Mouse (Mus musculus): ENCODE results near the gene Sema4c. TPM values are rescaled to one million over a fixed set of nuclear protein-coding genes. Genes with fewer than 3 reads are reported as not detected.

Gene Sema4c
- total RNA-seq, 1 experiment from 2014 or later = 1.9 TPM

DNA sequence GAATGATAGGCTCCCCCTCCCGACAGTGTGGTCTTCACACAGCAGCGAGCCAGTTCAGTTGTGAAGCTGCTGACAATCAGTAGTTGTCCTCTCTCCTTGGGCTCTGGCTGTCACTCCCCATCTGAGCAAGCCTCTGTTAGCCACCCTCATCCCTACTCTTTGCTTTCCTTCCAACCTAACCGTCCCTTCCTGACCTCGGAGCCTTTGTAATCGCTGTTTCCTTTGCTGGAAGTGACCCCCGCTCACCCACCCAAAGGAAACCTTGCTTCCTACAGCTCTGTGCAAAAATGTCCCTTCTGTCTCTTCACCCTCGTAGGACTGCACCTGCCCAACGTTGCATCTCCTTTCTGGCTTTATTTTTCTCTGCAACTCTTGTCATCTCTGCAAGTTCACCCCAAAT lies 24.1 kb upstream of the Sema4c start:
- ATAC-seq (replicated peaks in 1 of 2; ENCODE audit: insufficient read depth in 1 of 2, low FRiP score in 2 of 2, low TSS enrichment in 1 of 2, low read depth in 1 of 2, poor library complexity in 2 of 2, severe bottlenecking in 2 of 2) = no peak

DNA sequence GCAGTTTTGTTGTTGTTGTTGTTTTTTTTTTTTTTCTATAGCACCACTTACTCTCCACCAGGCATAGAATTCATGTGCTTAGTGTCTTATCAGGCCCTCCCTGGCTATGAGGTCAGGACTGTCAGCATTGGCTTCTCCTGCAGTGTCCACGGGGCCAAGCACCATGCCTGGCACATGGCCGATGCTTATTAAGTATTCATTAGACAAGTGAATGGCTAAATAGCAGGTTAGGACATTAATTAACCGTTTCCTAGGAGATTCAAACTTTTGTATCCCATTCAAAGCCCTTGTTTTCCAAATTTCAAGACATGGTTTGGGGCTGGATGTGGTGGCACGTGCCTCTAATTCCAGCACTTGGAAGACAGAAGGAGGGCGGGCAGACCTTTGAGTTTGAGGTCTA lies 23.1 kb upstream of the Sema4c start:
- no peak for ATAC-seq (replicated peaks in 1 of 2; ENCODE audit: insufficient read depth in 1 of 2, low FRiP score in 2 of 2, low TSS enrichment in 1 of 2, low read depth in 1 of 2, poor library complexity in 2 of 2, severe bottlenecking in 2 of 2)

DNA sequence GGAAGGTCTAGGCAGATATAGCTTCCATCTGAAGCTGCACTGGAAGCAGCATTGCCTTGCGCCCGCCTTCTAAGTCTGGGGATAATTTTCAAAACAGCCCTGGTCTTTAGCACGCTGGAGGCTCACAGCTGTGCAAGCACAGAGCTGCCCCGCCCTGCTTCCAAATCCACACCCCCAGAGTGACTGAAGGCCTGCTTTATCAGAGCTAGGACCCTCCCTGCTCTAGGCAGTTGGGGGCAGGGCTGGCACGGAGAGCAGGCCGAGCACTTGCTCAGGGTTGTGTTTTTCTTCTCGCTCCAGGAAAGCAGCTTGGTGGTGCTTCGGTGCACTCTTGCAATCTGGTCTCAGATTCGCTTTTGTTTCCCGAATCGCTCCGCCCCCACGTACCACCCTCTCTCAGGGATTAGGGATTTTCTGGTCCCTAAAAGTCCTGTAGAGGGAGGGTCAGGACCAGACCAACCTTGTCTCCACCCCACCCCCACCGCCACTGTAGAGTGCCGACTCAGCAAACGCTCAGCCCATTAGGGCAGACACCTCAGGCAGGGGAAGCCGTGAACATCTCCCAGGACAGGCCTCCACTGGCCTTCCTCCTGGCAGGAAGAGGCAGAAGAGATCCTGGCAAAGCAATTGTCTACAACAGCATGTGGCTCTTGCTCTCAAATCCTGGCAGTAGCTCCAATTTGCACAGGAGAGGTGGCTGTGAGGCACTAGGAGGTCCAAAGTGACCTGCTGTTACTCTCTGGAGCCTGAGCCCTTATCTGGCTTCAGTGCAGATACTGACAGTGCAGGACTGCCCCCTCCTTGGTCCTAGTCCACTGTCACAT lies 22.4 kb upstream of the Sema4c start:
- ATAC-seq (replicated peaks in 1 of 2; ENCODE audit: insufficient read depth in 1 of 2, low FRiP score in 2 of 2, low TSS enrichment in 1 of 2, low read depth in 1 of 2, poor library complexity in 2 of 2, severe bottlenecking in 2 of 2) = peak; percentile 42 to 60; a peak in 2 of 4 replicates

DNA sequence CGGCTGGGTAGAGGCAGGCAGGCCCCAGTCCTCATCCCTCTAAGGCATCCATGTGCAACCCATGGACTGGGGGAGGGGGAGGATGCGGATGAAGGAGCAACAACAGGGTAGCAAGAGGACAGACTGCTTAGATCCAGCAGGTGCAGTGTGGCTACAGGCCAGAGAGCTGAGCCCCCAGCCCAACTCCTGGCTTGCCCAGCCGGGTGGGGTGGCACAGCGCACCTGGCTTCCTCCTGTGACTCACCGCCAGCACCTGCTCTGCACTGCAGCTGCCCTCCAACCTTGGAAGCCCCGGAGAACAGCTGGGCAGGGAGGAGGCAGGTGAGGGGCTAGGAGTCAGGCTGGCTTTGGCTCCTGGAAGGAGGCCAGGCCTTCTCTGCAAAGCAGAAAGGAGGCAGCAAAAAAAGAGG lies 21.8 kb upstream of the Sema4c start:
- ATAC-seq (replicated peaks in 1 of 2; ENCODE audit: insufficient read depth in 1 of 2, low FRiP score in 2 of 2, low TSS enrichment in 1 of 2, low read depth in 1 of 2, poor library complexity in 2 of 2, severe bottlenecking in 2 of 2) = no peak

DNA sequence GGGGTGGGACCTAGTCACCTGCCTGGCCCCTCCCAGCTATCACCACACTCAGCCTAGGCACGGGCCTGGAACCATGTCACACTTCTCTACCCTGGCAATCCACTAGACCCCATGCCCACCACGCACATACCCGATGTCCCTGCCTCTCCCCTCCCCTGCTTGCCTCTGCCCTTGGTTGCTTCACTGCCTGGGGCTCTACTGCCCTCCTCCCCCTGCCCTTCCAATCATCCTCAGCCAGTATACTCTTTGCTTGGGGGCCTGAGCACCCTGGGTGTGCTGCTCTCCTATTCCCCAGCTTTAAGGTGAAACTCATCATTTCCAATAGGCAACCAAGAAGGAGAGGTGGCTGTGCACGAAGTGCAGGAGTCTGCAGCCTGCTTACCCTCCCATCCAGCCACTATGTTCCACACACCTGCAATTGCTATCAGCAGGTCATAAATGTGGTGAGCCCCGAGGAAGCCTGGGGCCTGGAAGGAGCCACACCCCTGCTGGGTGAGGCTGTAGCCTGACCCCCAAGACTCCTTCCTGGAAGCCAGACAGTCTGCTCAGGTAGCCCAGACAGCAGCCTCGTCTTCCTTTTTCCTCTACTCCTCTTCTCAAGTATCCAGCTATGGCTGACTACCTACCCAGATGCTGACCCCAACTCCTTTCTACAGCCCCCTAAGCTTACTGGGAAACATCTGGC lies 19.0 kb upstream of the Sema4c start:
- ATAC-seq (replicated peaks in 1 of 2; ENCODE audit: insufficient read depth in 1 of 2, low FRiP score in 2 of 2, low TSS enrichment in 1 of 2, low read depth in 1 of 2, poor library complexity in 2 of 2, severe bottlenecking in 2 of 2) = no peak

DNA sequence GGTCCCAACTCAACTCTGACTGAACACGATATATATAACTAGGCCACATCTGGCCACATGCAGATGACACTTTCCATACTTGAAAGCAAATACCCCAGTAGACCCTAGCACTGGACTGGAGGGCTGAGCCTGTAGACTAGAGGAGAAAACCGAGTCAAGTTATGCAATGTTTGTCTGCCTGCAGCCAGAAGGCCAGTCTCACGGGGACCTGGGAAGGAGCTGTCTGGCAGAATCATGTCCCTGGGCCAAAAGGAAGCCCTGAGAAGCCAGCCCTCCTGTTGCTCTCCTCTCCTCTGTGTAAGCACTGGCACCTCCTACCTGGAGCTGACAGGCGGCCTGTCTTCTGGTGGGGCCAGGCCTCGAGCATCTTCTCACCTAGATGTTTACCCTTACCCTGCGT lies 17.2 kb upstream of the Sema4c start:
- no peak for ATAC-seq (replicated peaks in 1 of 2; ENCODE audit: insufficient read depth in 1 of 2, low FRiP score in 2 of 2, low TSS enrichment in 1 of 2, low read depth in 1 of 2, poor library complexity in 2 of 2, severe bottlenecking in 2 of 2)

DNA sequence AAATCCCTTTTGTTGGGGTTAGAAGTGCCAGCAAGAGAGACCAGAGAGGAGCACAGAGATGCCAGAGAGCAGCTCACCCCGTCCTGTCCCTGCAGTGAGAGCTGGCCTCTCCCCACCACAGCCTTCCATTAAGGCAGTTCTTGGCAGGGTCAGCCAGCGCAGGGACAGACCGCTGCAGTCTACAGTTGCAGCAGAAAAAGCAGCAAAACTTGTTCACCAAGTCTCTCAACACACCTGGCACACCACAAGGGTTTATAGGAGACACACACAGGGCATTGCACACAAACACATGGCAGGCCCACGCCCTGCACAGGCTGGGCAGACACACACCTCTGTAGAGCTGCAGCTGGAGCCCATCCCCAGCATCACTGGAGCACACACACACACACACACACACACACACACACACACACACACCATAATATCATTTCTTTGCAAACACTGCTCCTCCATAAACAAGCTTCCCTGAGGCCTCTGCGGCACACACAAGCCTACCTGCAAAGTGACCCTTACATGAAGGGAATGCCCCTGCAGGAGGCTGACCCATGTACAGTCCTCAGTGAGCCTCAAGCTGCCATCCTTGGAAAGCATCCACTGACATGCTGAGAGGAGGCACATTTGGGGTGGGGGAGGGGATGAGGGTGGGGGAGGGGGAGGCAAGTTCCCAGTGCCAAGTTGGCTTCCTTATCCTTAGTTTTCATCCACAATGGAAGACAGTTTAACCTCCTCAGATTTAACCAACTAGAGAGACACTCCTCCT lies 16.2 kb upstream of the Sema4c start:
- no peak for ATAC-seq (replicated peaks in 1 of 2; ENCODE audit: insufficient read depth in 1 of 2, low FRiP score in 2 of 2, low TSS enrichment in 1 of 2, low read depth in 1 of 2, poor library complexity in 2 of 2, severe bottlenecking in 2 of 2)

DNA sequence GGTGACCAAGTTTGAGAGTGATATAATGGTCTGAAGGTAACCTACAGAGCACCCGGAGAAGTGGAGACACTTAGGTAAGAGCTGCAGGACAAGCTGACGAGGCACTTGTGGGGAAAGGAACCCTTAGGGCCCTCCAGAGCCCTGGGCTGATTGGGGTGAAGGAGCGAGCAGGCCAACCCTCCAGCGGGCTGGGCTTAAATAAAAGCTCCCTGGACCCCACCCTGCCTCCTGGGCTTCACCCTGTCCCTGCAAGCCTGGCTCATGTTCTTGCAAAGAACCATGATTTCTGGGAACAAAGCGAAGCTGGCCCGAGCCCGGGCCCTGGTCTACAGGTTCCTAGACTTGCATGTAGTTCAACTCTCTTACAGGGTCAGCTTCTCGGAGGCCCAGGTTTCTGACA lies 15.4 kb upstream of the Sema4c start:
- no peak for ATAC-seq (replicated peaks in 1 of 2; ENCODE audit: insufficient read depth in 1 of 2, low FRiP score in 2 of 2, low TSS enrichment in 1 of 2, low read depth in 1 of 2, poor library complexity in 2 of 2, severe bottlenecking in 2 of 2)

DNA sequence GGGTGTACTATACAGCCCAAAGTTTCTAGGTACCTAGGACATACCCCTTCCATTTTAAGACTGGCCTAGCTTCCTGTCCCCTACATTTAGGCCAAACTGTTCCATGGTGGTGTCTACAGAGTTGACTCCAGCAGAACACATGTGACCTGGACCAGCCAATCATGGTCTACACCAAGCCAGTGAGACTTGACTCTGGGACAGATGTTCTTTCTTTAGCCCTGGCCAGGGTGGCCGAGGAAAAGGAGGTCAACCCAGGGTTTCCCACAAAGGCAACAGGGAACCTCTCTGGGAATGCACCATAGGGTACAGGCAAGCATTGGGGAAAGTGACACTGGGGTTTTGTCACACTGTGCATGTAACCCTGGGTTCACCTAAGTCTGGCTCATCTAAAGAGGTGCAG lies 14.6 kb upstream of the Sema4c start:
- ATAC-seq (replicated peaks in 1 of 2; ENCODE audit: insufficient read depth in 1 of 2, low FRiP score in 2 of 2, low TSS enrichment in 1 of 2, low read depth in 1 of 2, poor library complexity in 2 of 2, severe bottlenecking in 2 of 2) = no peak

DNA sequence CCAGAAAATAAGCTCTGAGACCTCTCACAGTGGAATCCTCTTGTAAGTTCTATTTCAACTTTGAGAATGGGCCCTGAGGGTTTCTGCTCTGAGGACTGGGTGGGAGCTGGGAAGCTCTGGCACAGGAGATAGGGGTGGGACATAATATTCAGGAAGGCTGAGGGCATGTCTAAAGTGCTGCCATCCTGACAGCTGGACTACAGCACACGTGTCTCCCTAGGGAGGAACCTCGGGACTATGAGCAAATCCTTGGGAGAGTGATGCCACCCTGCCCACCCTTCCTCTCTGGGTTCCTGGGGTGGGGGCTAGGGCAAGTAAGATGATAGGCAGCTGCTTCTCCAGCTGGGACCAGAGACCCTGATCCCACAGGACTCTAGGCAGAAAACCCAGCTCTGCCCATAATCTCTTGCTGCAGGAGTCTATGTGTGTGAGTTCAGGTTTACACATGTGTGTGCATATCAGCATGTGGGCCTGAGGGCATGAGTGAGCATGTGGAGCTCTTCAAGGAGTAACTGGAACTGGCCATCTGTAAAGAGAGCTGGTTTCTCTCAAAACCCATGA lies 14.1 kb upstream of the Sema4c start:
- no peak for ATAC-seq (replicated peaks in 1 of 2; ENCODE audit: insufficient read depth in 1 of 2, low FRiP score in 2 of 2, low TSS enrichment in 1 of 2, low read depth in 1 of 2, poor library complexity in 2 of 2, severe bottlenecking in 2 of 2)

DNA sequence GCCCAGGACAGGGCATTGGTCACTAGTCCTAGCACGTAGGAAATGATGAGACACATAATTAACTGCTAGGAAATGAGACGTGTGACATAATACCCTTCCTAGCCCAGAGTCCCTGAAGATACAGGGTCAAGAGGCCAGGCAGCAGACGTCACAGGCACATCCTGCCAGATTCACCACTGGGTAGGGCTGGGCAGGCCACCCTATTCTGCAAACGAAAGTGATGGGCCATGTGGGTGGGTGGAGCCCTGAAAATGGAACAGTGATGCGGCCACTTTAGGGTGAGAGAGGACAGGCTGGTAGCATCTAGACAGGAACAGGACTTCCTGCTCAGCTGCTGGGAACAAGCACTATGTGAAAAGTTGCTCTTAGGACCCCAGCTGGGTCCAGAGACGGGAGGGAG lies 13.5 kb upstream of the Sema4c start:
- ATAC-seq (replicated peaks in 1 of 2; ENCODE audit: insufficient read depth in 1 of 2, low FRiP score in 2 of 2, low TSS enrichment in 1 of 2, low read depth in 1 of 2, poor library complexity in 2 of 2, severe bottlenecking in 2 of 2) = peak; percentile 65 to 66

DNA sequence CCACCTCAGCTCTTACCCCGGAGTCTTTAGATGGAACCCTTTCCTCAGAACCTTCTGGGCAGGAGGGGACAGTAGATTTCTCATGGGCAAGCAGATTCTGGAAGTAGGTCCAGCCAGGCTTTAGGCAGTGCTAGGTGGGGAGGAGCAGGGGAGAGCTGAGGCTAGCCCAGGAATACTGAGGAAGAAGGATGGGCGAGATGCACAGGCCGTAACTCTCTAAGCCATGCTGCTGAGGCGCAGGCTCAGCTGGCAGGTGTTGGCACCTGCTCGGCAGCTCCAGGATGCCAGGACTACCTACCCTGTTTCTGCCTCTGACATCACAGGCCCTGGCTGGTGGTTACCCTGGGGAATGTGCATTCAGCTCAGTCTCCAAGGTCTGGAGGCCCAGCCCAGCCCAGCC lies 12.2 kb upstream of the Sema4c start:
- ATAC-seq (replicated peaks in 1 of 2; ENCODE audit: insufficient read depth in 1 of 2, low FRiP score in 2 of 2, low TSS enrichment in 1 of 2, low read depth in 1 of 2, poor library complexity in 2 of 2, severe bottlenecking in 2 of 2) = no peak

DNA sequence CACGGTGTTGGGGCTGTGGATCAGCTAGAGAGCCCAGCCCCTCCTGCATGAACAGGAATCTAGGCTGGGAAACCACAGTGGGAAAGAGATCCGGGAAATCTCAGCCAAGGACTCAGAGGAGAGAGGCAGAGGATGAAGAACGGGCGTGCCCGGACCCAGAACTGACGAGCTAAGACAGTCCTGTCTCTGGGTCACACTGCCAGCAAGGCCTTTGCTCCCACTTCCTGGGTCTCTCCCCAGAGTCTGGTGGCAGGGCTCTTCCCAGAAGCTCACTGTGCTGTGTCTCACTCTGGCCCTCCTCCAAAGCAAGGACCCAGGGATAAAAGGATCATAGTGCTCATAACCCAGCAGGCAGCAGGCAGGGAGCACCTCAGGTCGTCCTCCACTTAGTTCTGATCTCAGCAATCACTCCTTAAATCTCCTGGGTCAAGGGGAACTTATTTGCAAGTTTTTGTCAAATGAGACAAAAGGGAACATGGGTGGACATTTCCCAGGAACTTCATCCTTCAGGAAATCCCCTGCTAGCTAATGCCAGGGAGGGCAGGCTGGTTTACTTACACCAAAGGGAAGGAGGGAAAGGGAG lies 11.6 kb upstream of the Sema4c start:
- no peak for ATAC-seq (replicated peaks in 1 of 2; ENCODE audit: insufficient read depth in 1 of 2, low FRiP score in 2 of 2, low TSS enrichment in 1 of 2, low read depth in 1 of 2, poor library complexity in 2 of 2, severe bottlenecking in 2 of 2)

DNA sequence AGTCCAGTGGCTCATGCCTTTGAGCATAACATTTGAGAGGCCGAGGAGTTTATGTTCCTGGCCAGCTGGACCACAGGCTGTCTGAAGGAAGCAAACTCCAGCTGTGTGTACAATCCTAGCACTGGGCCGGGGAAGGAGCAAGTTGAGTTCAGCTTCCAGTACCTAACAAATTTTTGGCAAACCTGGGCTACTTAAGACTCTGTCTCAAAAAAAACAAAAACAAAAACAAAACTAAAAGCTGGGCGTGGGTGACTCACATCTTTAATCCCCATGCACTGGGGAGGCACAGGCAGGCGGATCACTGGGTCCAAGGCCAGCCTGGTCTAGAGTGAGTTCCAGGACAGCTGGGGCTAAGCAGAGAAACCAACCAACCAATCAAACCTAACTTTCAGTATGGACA lies 10.6 kb upstream of the Sema4c start:
- ATAC-seq (replicated peaks in 1 of 2; ENCODE audit: insufficient read depth in 1 of 2, low FRiP score in 2 of 2, low TSS enrichment in 1 of 2, low read depth in 1 of 2, poor library complexity in 2 of 2, severe bottlenecking in 2 of 2) = no peak

DNA sequence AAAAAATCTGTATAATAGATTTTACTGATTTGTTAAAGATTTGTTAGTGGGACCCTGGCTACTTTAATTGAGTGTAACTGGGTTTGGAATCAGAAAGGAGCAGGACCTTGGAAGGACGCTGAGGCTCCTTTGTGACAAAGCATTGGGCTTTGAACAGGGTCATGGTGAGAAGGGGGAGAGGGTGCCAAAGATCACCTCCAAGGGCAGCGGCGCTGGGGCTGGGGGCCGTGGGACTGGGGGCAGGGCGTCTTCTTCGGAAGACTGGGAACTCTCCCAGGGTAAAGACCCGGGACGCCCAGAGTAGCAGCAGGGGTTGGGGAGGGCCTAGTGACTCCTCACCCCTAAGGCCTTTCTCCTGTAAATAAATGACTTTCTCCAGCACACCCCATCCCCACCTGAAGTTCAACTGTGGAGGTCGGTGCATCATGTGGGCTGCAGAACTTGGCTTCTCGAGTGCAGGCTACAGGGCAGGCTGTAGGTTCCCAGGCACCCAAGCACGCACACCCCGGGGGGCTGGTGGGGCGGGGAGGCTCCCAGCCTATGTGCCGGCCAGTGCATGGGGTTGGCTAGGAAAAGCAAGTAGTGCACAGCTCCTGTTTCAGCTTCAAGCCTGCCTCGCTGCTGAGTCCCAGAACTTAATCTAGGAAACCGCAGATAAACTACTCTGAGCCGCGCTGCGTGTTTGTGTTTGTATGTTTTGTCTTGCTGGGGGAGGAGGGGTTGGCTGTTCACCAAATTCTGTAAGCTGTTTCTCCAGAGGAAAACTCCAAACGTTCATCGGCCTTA lies 9.9 kb upstream of the Sema4c start:
- ATAC-seq (replicated peaks in 1 of 2; ENCODE audit: insufficient read depth in 1 of 2, low FRiP score in 2 of 2, low TSS enrichment in 1 of 2, low read depth in 1 of 2, poor library complexity in 2 of 2, severe bottlenecking in 2 of 2) = no peak

DNA sequence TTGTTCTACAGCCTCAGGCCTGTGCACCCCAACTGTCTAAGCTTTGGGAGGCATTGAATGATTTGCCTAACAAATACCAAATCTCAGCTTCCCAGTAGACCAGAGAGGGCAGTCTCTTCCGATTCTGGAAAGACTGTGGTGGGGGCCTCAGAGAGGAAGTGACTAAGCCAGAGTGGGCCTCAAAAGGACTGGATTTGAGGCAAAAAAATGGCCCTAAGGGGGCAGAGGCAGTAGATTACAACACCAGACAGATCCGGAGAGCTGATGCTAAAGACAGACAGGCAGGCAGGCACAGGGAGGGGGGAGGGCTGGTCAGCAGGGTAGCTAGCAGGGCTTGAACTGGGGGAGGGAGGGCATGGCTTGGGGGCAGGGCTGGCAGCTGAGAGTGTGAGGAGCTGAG lies 8.3 kb upstream of the Sema4c start:
- no peak for ATAC-seq (replicated peaks in 1 of 2; ENCODE audit: insufficient read depth in 1 of 2, low FRiP score in 2 of 2, low TSS enrichment in 1 of 2, low read depth in 1 of 2, poor library complexity in 2 of 2, severe bottlenecking in 2 of 2)

DNA sequence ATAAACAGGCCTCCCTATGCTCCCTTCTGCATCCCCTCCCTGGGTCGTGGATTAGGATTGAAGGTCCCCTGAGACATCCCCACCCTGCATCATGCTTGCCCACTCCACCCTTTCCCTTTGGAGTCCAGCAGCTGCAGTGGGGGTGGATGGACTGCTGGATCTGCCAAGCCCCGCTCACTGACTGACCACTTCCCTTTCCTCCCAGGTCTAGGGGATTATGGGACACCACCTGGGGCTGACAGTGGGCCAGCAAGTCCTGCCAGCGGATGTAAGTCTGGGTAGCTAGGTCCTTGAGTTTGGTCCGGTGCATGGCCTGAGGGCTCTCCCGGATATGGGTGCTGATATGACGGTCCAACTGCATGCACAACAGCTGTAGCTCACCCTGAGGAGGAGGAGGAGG lies 6.0 kb upstream of the Sema4c start:
- ATAC-seq (replicated peaks in 1 of 2; ENCODE audit: insufficient read depth in 1 of 2, low FRiP score in 2 of 2, low TSS enrichment in 1 of 2, low read depth in 1 of 2, poor library complexity in 2 of 2, severe bottlenecking in 2 of 2) = 0 out of 4 replicates have a peak, but pooled peaks of 1 of the 2 experiments have one; percentile 4
